Mouse (Mus musculus): Measurements from ENCODE around the gene Tmem165. TPM values are rescaled to one million over a fixed set of nuclear protein-coding genes. Genes with fewer than 3 reads are reported as not detected.

Gene Tmem165
- polyA plus RNA-seq, 1 experiment: not detected

DNA sequence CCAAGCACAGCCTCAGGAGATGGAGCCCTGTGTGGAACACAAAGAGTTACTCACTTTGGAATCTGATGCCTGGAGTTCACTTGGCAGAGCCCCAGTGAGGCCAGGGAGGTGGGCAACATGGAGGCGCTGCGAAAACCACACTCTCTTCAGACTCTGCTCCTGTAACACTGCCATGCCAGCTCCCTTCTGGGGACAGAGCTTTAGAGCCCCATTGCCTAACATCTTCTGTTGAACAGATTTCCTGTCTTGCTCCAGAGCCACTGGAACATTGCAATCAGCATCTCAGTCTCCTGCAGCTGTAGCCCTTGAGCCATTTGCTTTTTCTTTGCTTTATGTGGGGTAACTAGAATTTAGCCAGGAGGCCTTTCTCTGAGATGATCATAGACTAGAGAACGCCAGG, 1.4 kb upstream of the Tmem165 start:
- Histone ChIP-seq H3K27ac (ENCODE audit: insufficient read depth, low read depth, low read length) (no peak overlapping the region), H3K4me1 (ENCODE audit: control insufficient read depth, insufficient read depth, low read length) (peaks cover 9% of the 10 kb centered on the region), H3K4me3 (ENCODE audit: insufficient read depth, low read depth, low read length) (no peak overlapping the region)
- WGBS: 69% methylated on average over 3 of the region's 3 CpGs
- TF ChIP-seq CTCF (IDR thresholded peaks at IDR 0.05; ENCODE audit: insufficient read depth, low read depth, low read length) (no peak), POLR2A (IDR thresholded peaks at IDR 0.05; ENCODE audit: insufficient read depth, low read depth, low read length) (no peak)

DNA sequence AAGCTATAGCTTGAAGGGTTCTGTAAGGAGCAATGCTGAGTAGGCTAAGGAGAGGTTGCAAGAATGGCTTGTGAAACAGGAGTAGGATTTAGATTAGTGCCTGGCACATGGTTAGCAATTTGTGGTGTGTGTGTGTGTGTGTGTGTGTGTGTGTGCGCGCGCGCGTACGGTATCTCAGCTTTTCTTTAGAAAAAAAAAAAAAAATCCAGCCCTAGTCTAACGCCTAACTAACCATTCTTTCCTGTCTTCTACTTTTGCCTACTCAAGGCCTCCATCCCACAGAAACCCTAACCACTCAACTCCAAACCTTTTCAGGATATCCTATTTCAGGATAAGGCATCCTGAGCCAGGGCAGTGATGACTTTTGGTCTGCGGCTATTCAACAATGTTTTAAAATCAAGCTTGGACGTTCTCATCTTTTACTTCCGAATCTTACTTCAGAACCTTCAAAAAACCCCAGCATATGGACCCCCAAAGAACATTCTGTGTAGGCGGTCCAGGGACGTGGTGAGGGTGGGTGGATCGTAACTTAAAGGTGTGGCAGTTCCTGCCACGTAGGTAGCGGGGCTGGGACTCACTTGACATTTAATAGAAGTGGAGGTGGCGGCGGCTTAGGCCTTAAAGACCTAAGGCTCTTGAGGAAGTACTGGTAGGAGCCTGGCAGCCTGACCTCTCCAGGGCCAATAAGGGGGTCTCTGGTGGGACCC, 484 bp upstream of the Tmem165 start:
- Histone ChIP-seq H3K4me1 (ENCODE audit: control insufficient read depth, insufficient read depth, low read length) (peaks cover 9% of the 10 kb centered on the region), H3K27ac (ENCODE audit: insufficient read depth, low read depth, low read length) (no peak overlapping the region), H3K4me3 (ENCODE audit: insufficient read depth, low read depth, low read length) (peak overlapping the region; percentile 90)
- TF ChIP-seq CTCF (IDR thresholded peaks at IDR 0.05; ENCODE audit: insufficient read depth, low read depth, low read length): no peak
- no peak for TF ChIP-seq POLR2A (IDR thresholded peaks at IDR 0.05; ENCODE audit: insufficient read depth, low read depth, low read length)
- WGBS: 30% methylated on average over 17 of the region's 17 CpGs

DNA sequence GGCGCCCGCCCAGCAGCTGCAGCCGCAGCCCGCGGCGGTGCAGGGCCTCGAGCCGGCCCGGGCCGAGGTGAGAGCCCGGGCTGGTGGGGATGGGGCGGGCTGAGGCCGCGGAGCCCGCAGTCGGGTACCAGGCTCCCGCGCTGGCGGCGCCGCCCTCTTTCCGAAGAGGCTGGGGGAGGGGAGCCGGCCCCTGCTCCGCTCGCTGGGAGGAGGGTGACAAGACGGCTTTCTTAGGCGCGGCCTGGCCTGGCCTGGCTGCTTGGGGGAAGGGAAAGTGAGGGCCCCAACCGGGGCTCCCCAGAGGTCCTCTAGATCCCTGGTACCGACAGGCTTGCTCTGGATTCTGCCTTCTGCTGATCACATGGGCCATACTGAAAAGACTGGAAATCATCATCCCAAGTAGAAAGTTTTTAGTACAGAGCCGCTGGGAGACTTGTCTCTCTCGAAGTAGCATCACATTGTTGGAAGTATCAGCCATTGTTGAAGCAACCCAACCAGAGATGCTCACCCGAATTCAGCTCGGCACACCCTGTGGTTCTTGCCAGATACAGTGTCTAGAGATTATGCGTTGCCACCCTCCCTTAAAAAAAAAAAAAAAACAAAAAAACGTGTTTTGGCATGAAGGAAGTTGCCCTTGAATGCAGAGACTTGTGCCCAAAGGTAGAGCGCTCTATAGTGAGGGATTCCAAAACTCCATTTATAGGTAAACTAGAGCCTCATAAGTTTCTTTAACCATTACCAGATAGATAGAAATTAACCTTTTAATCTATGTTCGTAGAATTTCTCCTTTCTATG, 803 bp downstream of the Tmem165 start:
- Histone ChIP-seq H3K27ac (ENCODE audit: insufficient read depth, low read depth, low read length) (no peak overlapping the region), H3K4me3 (ENCODE audit: insufficient read depth, low read depth, low read length) (peak overlapping the region; percentile 90), H3K4me1 (ENCODE audit: control insufficient read depth, insufficient read depth, low read length) (peaks cover 9% of the 10 kb centered on the region)
- TF ChIP-seq CTCF (IDR thresholded peaks at IDR 0.05; ENCODE audit: insufficient read depth, low read depth, low read length): no peak
- TF ChIP-seq POLR2A (IDR thresholded peaks at IDR 0.05; ENCODE audit: insufficient read depth, low read depth, low read length): no peak
- WGBS: 3% methylated on average over 38 of the region's 38 CpGs

DNA sequence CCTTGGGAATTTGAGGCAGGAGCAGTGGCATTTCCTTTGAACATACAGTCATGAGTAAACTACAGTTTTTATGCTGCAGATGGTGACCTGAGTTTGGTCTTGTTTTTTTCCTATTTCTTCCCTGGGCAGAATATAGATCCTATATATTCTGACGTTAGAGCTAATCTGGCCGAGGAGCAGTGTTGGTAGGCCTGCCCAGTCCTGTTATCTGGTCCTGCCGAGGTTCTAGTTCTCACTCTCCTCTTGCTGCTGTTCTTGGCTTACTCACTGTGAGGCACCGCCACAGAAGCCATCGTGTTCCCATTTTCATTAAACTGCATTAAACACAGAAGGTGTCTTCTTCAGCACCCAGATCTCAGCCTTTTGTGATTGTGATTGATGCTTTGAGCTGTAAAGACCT, 4.2 kb downstream of the Tmem165 start:
- no peak overlapping the region for H3K4me3 ChIP-seq (ENCODE audit: insufficient read depth, low read depth, low read length)
- no peak overlapping the region for H3K27ac ChIP-seq (ENCODE audit: insufficient read depth, low read depth, low read length)
- no peak for TF ChIP-seq CTCF (IDR thresholded peaks at IDR 0.05; ENCODE audit: insufficient read depth, low read depth, low read length)
- TF ChIP-seq POLR2A (IDR thresholded peaks at IDR 0.05; ENCODE audit: insufficient read depth, low read depth, low read length): no peak
- WGBS: 89% methylated on average over 5 of the region's 5 CpGs
- peaks cover 9% of the 10 kb centered on the region for H3K4me1 ChIP-seq (ENCODE audit: control insufficient read depth, insufficient read depth, low read length)

DNA sequence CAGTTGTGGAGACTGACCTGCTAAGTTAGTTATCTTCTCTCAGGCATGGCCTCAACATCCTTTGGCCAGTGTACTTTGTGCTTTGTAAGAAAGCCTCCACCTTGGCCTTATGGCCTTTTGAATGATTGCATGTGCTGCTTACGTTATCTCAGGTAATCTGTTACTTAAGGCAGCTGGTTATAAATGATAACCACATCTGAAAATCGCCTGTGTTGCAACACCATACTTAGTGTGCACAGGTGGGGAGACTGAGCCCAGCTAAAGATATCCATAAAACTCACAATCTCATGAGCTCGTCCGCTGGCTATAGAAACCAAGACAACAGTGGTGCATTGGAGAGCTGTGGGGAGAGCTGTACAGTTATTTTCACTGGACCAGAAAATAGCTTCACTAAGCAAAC, 6.9 kb downstream of the Tmem165 start:
- Histone ChIP-seq H3K4me1 (ENCODE audit: control insufficient read depth, insufficient read depth, low read length) (peaks cover 9% of the 10 kb centered on the region), H3K27ac (ENCODE audit: insufficient read depth, low read depth, low read length) (no peak overlapping the region), H3K4me3 (ENCODE audit: insufficient read depth, low read depth, low read length) (no peak overlapping the region)
- 95% methylated on average over 4 of the region's 4 CpGs for WGBS
- TF ChIP-seq CTCF (IDR thresholded peaks at IDR 0.05; ENCODE audit: insufficient read depth, low read depth, low read length) (no peak), POLR2A (IDR thresholded peaks at IDR 0.05; ENCODE audit: insufficient read depth, low read depth, low read length) (no peak)

DNA sequence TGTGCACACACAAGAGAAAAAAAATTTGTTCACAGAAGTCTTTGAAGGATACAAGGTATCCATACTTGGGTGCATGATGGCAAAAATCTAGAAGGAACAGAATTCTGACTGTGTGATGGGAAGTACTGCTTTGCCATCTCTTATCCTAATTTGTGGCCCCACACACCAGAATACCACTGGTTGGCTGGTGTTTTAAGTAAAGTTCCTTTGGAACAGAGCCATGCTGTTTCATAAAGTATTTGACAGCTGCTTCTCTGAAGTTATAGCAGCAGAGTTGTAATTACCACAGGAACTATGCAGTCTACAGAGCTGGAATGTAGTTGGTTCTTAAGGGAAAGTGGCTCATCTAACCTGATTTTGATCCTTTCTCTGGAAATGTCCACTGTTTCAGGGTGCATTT, 9.4 kb downstream of the Tmem165 start:
- no peak for TF ChIP-seq POLR2A (IDR thresholded peaks at IDR 0.05; ENCODE audit: insufficient read depth, low read depth, low read length)
- TF ChIP-seq CTCF (IDR thresholded peaks at IDR 0.05; ENCODE audit: insufficient read depth, low read depth, low read length): no peak
- Histone ChIP-seq H3K27ac (ENCODE audit: insufficient read depth, low read depth, low read length) (no peak overlapping the region), H3K4me3 (ENCODE audit: insufficient read depth, low read depth, low read length) (no peak overlapping the region), H3K4me1 (ENCODE audit: control insufficient read depth, insufficient read depth, low read length) (peaks cover 5% of the 10 kb centered on the region)

DNA sequence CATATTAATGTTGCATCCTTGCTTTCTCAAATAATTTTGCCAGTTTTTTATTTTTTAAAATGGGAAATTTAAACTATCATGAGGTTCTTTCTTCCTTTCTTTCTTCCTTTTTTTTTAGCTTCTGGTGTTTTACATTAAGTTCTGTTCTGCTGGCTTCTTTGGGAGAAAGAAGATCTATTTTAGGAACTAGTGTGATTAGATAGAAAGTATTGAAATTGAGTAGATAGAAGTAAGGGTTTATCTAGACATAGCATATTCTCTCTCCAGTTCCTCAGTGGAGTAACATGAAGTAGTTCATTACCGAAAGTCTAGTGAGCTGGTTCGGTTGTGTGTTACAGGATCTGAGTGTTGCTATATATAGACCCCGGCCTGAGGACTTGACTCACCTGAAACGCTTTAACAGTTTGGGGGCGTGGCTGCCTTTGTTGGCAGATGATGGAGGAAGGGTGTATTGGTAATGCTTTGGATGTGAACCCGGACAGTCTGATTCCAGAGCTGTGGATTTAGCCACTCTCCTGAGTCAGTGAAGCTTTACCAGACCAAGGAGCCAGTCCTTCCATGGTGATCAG, 10.8 kb downstream of the Tmem165 start:
- no peak for TF ChIP-seq POLR2A (IDR thresholded peaks at IDR 0.05; ENCODE audit: insufficient read depth, low read depth, low read length)
- H3K4me1 ChIP-seq (ENCODE audit: control insufficient read depth, insufficient read depth, low read length): peaks cover 5% of the 10 kb centered on the region
- WGBS: 73% methylated on average over 6 of the region's 6 CpGs
- H3K4me3 ChIP-seq (ENCODE audit: insufficient read depth, low read depth, low read length): no peak overlapping the region
- no peak overlapping the region for H3K27ac ChIP-seq (ENCODE audit: insufficient read depth, low read depth, low read length)

DNA sequence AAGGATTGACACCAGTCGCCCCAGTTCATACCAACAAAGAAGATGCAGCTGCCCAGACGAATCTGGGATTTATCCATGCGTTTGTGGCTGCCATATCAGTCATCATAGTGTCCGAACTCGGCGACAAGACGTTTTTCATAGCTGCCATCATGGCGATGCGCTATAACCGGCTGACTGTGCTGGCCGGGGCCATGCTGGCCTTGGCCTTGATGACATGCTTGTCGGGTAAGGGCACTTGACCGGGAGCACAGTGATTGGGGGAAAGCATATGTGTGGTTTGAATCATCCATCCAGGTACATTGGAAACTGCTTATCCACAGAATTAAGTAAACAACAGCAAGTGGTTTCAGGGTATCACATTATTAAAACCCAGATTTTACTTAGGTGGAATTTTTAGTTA, 15.7 kb downstream of the Tmem165 start:
- Histone ChIP-seq H3K27ac (ENCODE audit: insufficient read depth, low read depth, low read length) (no peak overlapping the region), H3K4me3 (ENCODE audit: insufficient read depth, low read depth, low read length) (no peak overlapping the region), H3K4me1 (ENCODE audit: control insufficient read depth, insufficient read depth, low read length) (peaks cover 2% of the 10 kb centered on the region)
- 95% methylated on average over 13 of the region's 13 CpGs for WGBS
- no peak for TF ChIP-seq POLR2A (IDR thresholded peaks at IDR 0.05; ENCODE audit: insufficient read depth, low read depth, low read length)
- TF ChIP-seq CTCF (IDR thresholded peaks at IDR 0.05; ENCODE audit: insufficient read depth, low read depth, low read length): no peak

DNA sequence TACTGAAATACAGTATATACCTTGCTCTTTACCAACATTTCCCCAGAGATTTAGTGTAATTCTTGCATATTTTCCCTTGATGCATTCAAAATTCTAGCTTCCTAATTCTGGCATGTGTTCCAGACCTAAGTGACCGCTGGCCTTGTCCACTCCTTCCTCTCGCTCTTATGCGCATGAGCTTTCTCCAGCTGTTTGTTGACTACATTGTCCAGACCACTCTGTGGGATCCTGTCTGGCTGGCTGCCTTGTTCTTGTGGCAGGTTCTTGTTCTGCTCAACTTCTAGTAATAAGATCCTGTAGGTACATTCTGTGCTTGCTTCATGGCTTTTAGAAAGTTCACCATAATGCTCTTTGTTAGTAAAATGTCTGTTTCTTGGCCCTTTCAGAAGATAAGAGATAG, 19.5 kb downstream of the Tmem165 start:
- TF ChIP-seq POLR2A (IDR thresholded peaks at IDR 0.05; ENCODE audit: insufficient read depth, low read depth, low read length): no peak
- TF ChIP-seq CTCF (IDR thresholded peaks at IDR 0.05; ENCODE audit: insufficient read depth, low read depth, low read length): no peak
- WGBS: 82% methylated on average over 3 of the region's 3 CpGs
- no peak overlapping the region for H3K4me3 ChIP-seq (ENCODE audit: insufficient read depth, low read depth, low read length)
- H3K4me1 ChIP-seq (ENCODE audit: control insufficient read depth, insufficient read depth, low read length): no peaks in the 10 kb centered on the region
- H3K27ac ChIP-seq (ENCODE audit: insufficient read depth, low read depth, low read length): no peak overlapping the region
